Mouse (Mus musculus) heart, embryonic 13.5 days (tissue): ENCODE results near the gene Gm28230. TPM values are rescaled to one million over a fixed set of nuclear protein-coding genes. Genes with fewer than 3 reads are reported as not detected.
A peak's percentile ranks its signal among the peaks of the same experiment; 100 is the strongest.

Experiments used
- ATAC-seq: fragments of 200-750 bp; cut with Nextera tagmentation; 2 replicates; pipeline ENCODE4 v1.8.0; 2017; ENCODE audit warnings: moderate TSS enrichment; ENCODE audit not compliant: insufficient number of reproducible peaks, low FRiP score, low TSS enrichment; ENCODE audit errors: extremely low read depth
- H3K27ac ChIP-seq: fragments of 300-500 bp; sonication (generic); replicated peaks from 2 replicates; pipeline ENCODE4 v1.5.1; 2015; ENCODE audit warnings: moderate library complexity, mild to moderate bottlenecking, inconsistent platforms
- H3K27me3 ChIP-seq: fragments of 300-500 bp; sonication (generic); replicated peaks from 2 replicates; pipeline ENCODE4 v1.6.1; 2015; ENCODE audit warnings: mild to moderate bottlenecking, inconsistent platforms
- H3K36me3 ChIP-seq: fragments of 300-500 bp; sonication (generic); 2 replicates; pipeline ENCODE4 v1.6.1; 2015; ENCODE audit warnings: mild to moderate bottlenecking, inconsistent platforms
- H3K4me1 ChIP-seq: fragments of 300-500 bp; sonication (generic); 2 replicates; pipeline ENCODE4 v1.6.1; 2015; ENCODE audit warnings: inconsistent platforms
- H3K4me2 ChIP-seq: fragments of 300-500 bp; sonication (generic); 2 replicates; pipeline ENCODE4 v1.6.1; 2015; ENCODE audit warnings: inconsistent platforms, mild to moderate bottlenecking, moderate library complexity
- H3K4me3 ChIP-seq: fragments of 300-500 bp; sonication (generic); 2 replicates; pipeline ENCODE4 v1.5.1; 2015; ENCODE audit warnings: moderate library complexity, mild to moderate bottlenecking, inconsistent platforms
- H3K9ac ChIP-seq: fragments of 300-500 bp; sonication (generic); 2 replicates; pipeline ENCODE4 v1.6.1; 2015; ENCODE audit warnings: inconsistent platforms, mild to moderate bottlenecking, moderate library complexity
- H3K9me3 ChIP-seq: fragments of 300-500 bp; sonication (generic); 2 replicates; pipeline ENCODE4 v1.6.1; 2016; ENCODE audit warnings: inconsistent platforms
- WGBS: fragments of 180-500 bp; shearing (Covaris S2); methylation state at CpG from one replicate; pipeline ENCODE4 v1.1.7; 2015; ENCODE audit warnings: mixed read lengths; 5-methylcytosine and 5-hydroxymethylcytosine counted together
- polyA plus RNA-seq: library from polyadenylated mRNA; unstranded; fragments of >200 nt; fragmentation: Nextera tagmentation; extraction: Ambion mirVana; gene quantifications from 2 replicates; pipeline ENCODE4 v1.2.1, GENCODE M21; 2015

Gene Gm28230
- polyA plus RNA-seq, 1 experiment from 2014 or later: 0.09 TPM

- H3K27ac ChIP-seq: no peak overlapping the region
- WGBS: 8% methylated on average over 5 of the region's 5 CpGs
- 0 out of 2 replicates have a peak, but pooled peaks cover under 1% of the 10 kb centered on the region for H3K4me1 ChIP-seq
- no peak overlapping the region for H3K9ac ChIP-seq
- H3K4me3 ChIP-seq: no peak overlapping the region
- H3K27me3 ChIP-seq: peaks cover 100% of the 10 kb centered on the region
- ATAC-seq: no peak
- no peaks in the 10 kb centered on the region for H3K9me3 ChIP-seq
- H3K36me3 ChIP-seq: no peaks in the 10 kb centered on the region
- H3K4me2 ChIP-seq: no peak overlapping the region
Observed at GRCm38 (mm10) chr2:74720955-74721491, 5.5 kb upstream of the Gm28230 start.

- ATAC-seq: no peak
- H3K9me3 ChIP-seq: no peaks in the 10 kb centered on the region
- no peaks in the 10 kb centered on the region for H3K36me3 ChIP-seq
- H3K27me3 ChIP-seq: peaks cover 100% of the 10 kb centered on the region
- H3K4me1 ChIP-seq: no peaks in the 10 kb centered on the region
- no peak overlapping the region for H3K4me3 ChIP-seq
- no peak overlapping the region for H3K27ac ChIP-seq
- 10% methylated on average over 6 of the region's 6 CpGs for WGBS
- no peak overlapping the region for H3K9ac ChIP-seq
- H3K4me2 ChIP-seq: no peak overlapping the region
Observed at GRCm38 (mm10) chr2:74721882-74722281, 4.6 kb upstream of the Gm28230 start.

- H3K27me3 ChIP-seq: peaks cover 100% of the 10 kb centered on the region
- H3K9ac ChIP-seq: no peak overlapping the region
- no peak overlapping the region for H3K27ac ChIP-seq
- H3K4me1 ChIP-seq: peaks cover 6% of the 10 kb centered on the region; the same call in 1 of the 2 replicates
- 4% methylated on average over 8 of the region's 8 CpGs for WGBS
- no peak overlapping the region for H3K4me2 ChIP-seq
- H3K36me3 ChIP-seq: no peaks in the 10 kb centered on the region
- no peaks in the 10 kb centered on the region for H3K9me3 ChIP-seq
- ATAC-seq: no peak
- H3K4me3 ChIP-seq: no peak overlapping the region
Observed at GRCm38 (mm10) chr2:74722949-74723348, 3.6 kb upstream of the Gm28230 start.

GRCm38 (mm10) chr2:74724244-74725015 is 2.1 kb upstream of the Gm28230 start:
- no peak overlapping the region for H3K27ac ChIP-seq
- WGBS: 15% methylated on average over 7 of the region's 7 CpGs
- H3K4me1 ChIP-seq: peaks cover 6% of the 10 kb centered on the region; the same call in 1 of the 2 replicates
- no peaks in the 10 kb centered on the region for H3K9me3 ChIP-seq
- H3K4me3 ChIP-seq: no peak overlapping the region
- no peak for ATAC-seq
- H3K9ac ChIP-seq: no peak overlapping the region
- no peak overlapping the region for H3K4me2 ChIP-seq
- no peaks in the 10 kb centered on the region for H3K36me3 ChIP-seq
- H3K27me3 ChIP-seq: peaks cover 100% of the 10 kb centered on the region

GRCm38 (mm10) chr2:74725171-74725570 is 1.4 kb upstream of the Gm28230 start:
- Histone ChIP-seq H3K9me3 (no peaks in the 10 kb centered on the region), H3K4me3 (no peak overlapping the region), H3K9ac (no peak overlapping the region), H3K4me2 (no peak overlapping the region), H3K36me3 (no peaks in the 10 kb centered on the region), H3K27ac (no peak overlapping the region), H3K4me1 (peaks cover 6% of the 10 kb centered on the region; the same call in 1 of the 2 replicates), H3K27me3 (peaks cover 100% of the 10 kb centered on the region)
- no peak for ATAC-seq
- 6% methylated on average over 17 of the region's 17 CpGs for WGBS

- Histone ChIP-seq H3K27ac (no peak overlapping the region), H3K27me3 (peaks cover 100% of the 10 kb centered on the region), H3K9ac (no peak overlapping the region; the same call in 1 of the 2 replicates), H3K4me3 (peak overlapping the region; percentile 38), H3K4me2 (peak overlapping the region; percentile 60), H3K36me3 (no peaks in the 10 kb centered on the region), H3K9me3 (no peaks in the 10 kb centered on the region), H3K4me1 (peaks cover 6% of the 10 kb centered on the region; the same call in 1 of the 2 replicates)
- under 1% methylated on average over 43 of the region's 43 CpGs for WGBS
- ATAC-seq: no peak
Observed at GRCm38 (mm10) chr2:74726973-74727639, 578 bp downstream of the Gm28230 start.

GRCm38 (mm10) chr2:74727640-74728302 is 1.2 kb downstream of the Gm28230 start:
- no peak overlapping the region for H3K9ac ChIP-seq
- ATAC-seq: no peak
- no peak overlapping the region for H3K27ac ChIP-seq
- peaks cover 100% of the 10 kb centered on the region for H3K27me3 ChIP-seq
- H3K9me3 ChIP-seq: no peaks in the 10 kb centered on the region
- H3K4me2 ChIP-seq: peak overlapping the region; percentile 60
- H3K36me3 ChIP-seq: no peaks in the 10 kb centered on the region
- under 1% methylated on average over 25 of the region's 25 CpGs for WGBS
- peaks cover 12% of the 10 kb centered on the region for H3K4me1 ChIP-seq
- peak overlapping the region; percentile 38 for H3K4me3 ChIP-seq

GRCm38 (mm10) chr2:74728303-74728680 is 1.8 kb downstream of the Gm28230 start:
- no peak for ATAC-seq
- peaks cover 14% of the 10 kb centered on the region for H3K4me1 ChIP-seq
- WGBS: 5% methylated on average over 13 of the region's 13 CpGs
- H3K4me2 ChIP-seq: peak overlapping the region; percentile 60; the same call in 1 of the 2 replicates
- no peak overlapping the region for H3K27ac ChIP-seq
- no peak overlapping the region for H3K9ac ChIP-seq
- no peaks in the 10 kb centered on the region for H3K36me3 ChIP-seq
- peak overlapping the region; percentile 38; the same call in 1 of the 2 replicates for H3K4me3 ChIP-seq
- H3K27me3 ChIP-seq: peaks cover 100% of the 10 kb centered on the region
- H3K9me3 ChIP-seq: no peaks in the 10 kb centered on the region

- H3K9ac ChIP-seq: no peak overlapping the region
- peaks cover 100% of the 10 kb centered on the region for H3K27me3 ChIP-seq
- H3K36me3 ChIP-seq: no peaks in the 10 kb centered on the region
- ATAC-seq: no peak
- no peak overlapping the region for H3K4me3 ChIP-seq
- WGBS: 10% methylated on average over 8 of the region's 8 CpGs
- H3K9me3 ChIP-seq: no peaks in the 10 kb centered on the region
- no peak overlapping the region for H3K27ac ChIP-seq
- H3K4me1 ChIP-seq: peaks cover 14% of the 10 kb centered on the region
- no peak overlapping the region for H3K4me2 ChIP-seq
Observed at GRCm38 (mm10) chr2:74730331-74730730, 3.8 kb downstream of the Gm28230 start.

- Histone ChIP-seq H3K27me3 (peaks cover 100% of the 10 kb centered on the region), H3K4me3 (no peak overlapping the region), H3K36me3 (no peaks in the 10 kb centered on the region), H3K27ac (no peak overlapping the region), H3K9me3 (no peaks in the 10 kb centered on the region), H3K4me2 (no peak overlapping the region), H3K4me1 (peaks cover 16% of the 10 kb centered on the region), H3K9ac (no peak overlapping the region)
- ATAC-seq: no peak
Observed at GRCm38 (mm10) chr2:74731055-74731454, 4.5 kb downstream of the Gm28230 start.
